In genomic region chr17:88885526-88885925, GRCm38 (mm10) we compare ENCODE assay signal across 25 mouse cellular contexts.
DNase-seq lines count a peak whose midpoint lies in the region; ATAC-seq lines count a peak whose summit lies in the region.
"Had no signal": no experiment of that assay in that cellular context is flagged by ENCODE, and none has a peak within 500 bp of the region (broad histone marks: within the 10 kb centered on the region; RNA-seq: fewer than 3 reads in every experiment).

No protein-coding gene starts in this region.

- no peak overlapping the region for H3K4me2 ChIP-seq in midbrain, embryonic 11.5 days
- no peak overlapping the region for H3K4me2 ChIP-seq in midbrain, embryonic 16.5 days (ENCODE audit: low read length)
- H3K4me2 ChIP-seq: embryonic facial prominence, embryonic 12.5 days; embryonic facial prominence, embryonic 15.5 days; heart, embryonic 13.5 days; hindbrain, embryonic 15.5 days had no signal

- no peaks in the 10 kb centered on the region for H3K4me1 ChIP-seq in midbrain, embryonic 11.5 days (ENCODE audit: control insufficient read depth, insufficient read depth, low read length)
- no peaks in the 10 kb centered on the region for H3K4me1 ChIP-seq in midbrain, embryonic 16.5 days (ENCODE audit: control insufficient read depth, insufficient read depth, low read length)
- H3K4me1 ChIP-seq: embryonic facial prominence, embryonic 12.5 days; embryonic facial prominence, embryonic 15.5 days; heart, embryonic 10.5 days; hindbrain, embryonic 15.5 days had no signal

- H3K36me3 ChIP-seq in midbrain, embryonic 11.5 days (ENCODE audit: control insufficient read depth, insufficient read depth, low read length): no peaks in the 10 kb centered on the region
- no peaks in the 10 kb centered on the region for H3K36me3 ChIP-seq in midbrain, embryonic 16.5 days (ENCODE audit: control insufficient read depth, insufficient read depth, low read length)
- H3K36me3 ChIP-seq: embryonic facial prominence, embryonic 12.5 days; embryonic facial prominence, embryonic 15.5 days; heart, embryonic 10.5 days; heart, embryonic 13.5 days; hindbrain, embryonic 15.5 days had no signal

- H3K27me3 ChIP-seq in midbrain, embryonic 11.5 days (ENCODE audit: control insufficient read depth, insufficient read depth, low read length): no peaks in the 10 kb centered on the region
- H3K27me3 ChIP-seq in midbrain, embryonic 16.5 days (ENCODE audit: control insufficient read depth, insufficient read depth, low read depth, low read length): no peaks in the 10 kb centered on the region
- H3K27me3 ChIP-seq: embryonic facial prominence, embryonic 12.5 days; embryonic facial prominence, embryonic 15.5 days; heart, embryonic 13.5 days; hindbrain, embryonic 15.5 days; Patski had no signal

- no peak for ATAC-seq in midbrain, embryonic 11.5 days (ENCODE audit: low FRiP score)
- ATAC-seq in midbrain, embryonic 16.5 days: no peak
- ATAC-seq: forebrain, embryonic 14.5 days; forebrain, postnatal 0 days; intestine, postnatal 0 days; Patski had no signal

- H3K4me3 ChIP-seq in midbrain, embryonic 11.5 days (ENCODE audit: low read depth, low read length): no peak overlapping the region
- H3K4me3 ChIP-seq in midbrain, embryonic 16.5 days (ENCODE audit: low read depth, low read length): no peak overlapping the region
- H3K4me3 ChIP-seq: embryonic facial prominence, embryonic 12.5 days; embryonic facial prominence, embryonic 15.5 days; gastrocnemius, adult 2 months; heart, embryonic 10.5 days; heart, embryonic 13.5 days; hindbrain, embryonic 15.5 days had no signal

- 79% methylated on average over 3 of the region's 3 CpGs for WGBS in midbrain, embryonic 11.5 days
- WGBS in midbrain, embryonic 16.5 days: 91% methylated on average over 3 of the region's 3 CpGs

- no peak overlapping the region for H3K27ac ChIP-seq in midbrain, embryonic 11.5 days (ENCODE audit: low read depth, low read length)
- no peak overlapping the region for H3K27ac ChIP-seq in midbrain, embryonic 16.5 days (ENCODE audit: low read length)
- H3K27ac ChIP-seq: embryonic facial prominence, embryonic 12.5 days; embryonic facial prominence, embryonic 15.5 days; gastrocnemius, adult 2 months; heart, embryonic 10.5 days; heart, embryonic 13.5 days; hindbrain, embryonic 15.5 days had no signal

- no peaks in the 10 kb centered on the region for H3K9me3 ChIP-seq in midbrain, embryonic 11.5 days (ENCODE audit: control insufficient read depth, low read length)
- no peaks in the 10 kb centered on the region for H3K9me3 ChIP-seq in midbrain, embryonic 16.5 days (replicated peaks; ENCODE audit: control insufficient read depth, low read length, poor library complexity, severe bottlenecking)
- H3K9me3 ChIP-seq: embryonic facial prominence, embryonic 12.5 days; embryonic facial prominence, embryonic 15.5 days; heart, embryonic 10.5 days; heart, embryonic 13.5 days; hindbrain, embryonic 15.5 days had no signal

- DNase-seq in adrenal gland, postnatal 10 days: peak; percentile 6
- no peak for DNase-seq in adrenal gland, adult 8-10 months
- peak; percentile 53 for DNase-seq in midbrain, embryonic 11.5 days (ENCODE audit: low spot score, missing footprints)
- DNase-seq in 416B (ENCODE audit: low read depth): peak; percentile 62
- no peak for DNase-seq in spleen, postnatal 10 days (ENCODE audit: low spot score in 2 of 2)
- DNase-seq: cerebellum, adult 11 months; cerebellum, adult 2 months; cerebellum, adult 9-11 months; cerebellum, postnatal 25 days; forebrain, postnatal 0 days; gastrocnemius, adult 2 months; gastrocnemius, postnatal 14 days; heart, adult 18-20 months; heart, postnatal 14 days; heart, postnatal 4 days; kidney, adult 2 months had no signal

- H3K9ac ChIP-seq in midbrain, embryonic 11.5 days (ENCODE audit: low read length): no peak overlapping the region
- H3K9ac ChIP-seq in midbrain, embryonic 16.5 days (ENCODE audit: low read depth, low read length): no peak overlapping the region
- H3K9ac ChIP-seq: embryonic facial prominence, embryonic 12.5 days; embryonic facial prominence, embryonic 15.5 days; forebrain, postnatal 0 days; heart, embryonic 13.5 days; hindbrain, embryonic 15.5 days had no signal

Comparison
In these comparisons a context has a peak if more than half of its experiments do, and no peak if none do; other contexts are left out.
1. DNase-seq: peak in adrenal gland, postnatal 10 days (single experiment), midbrain, embryonic 11.5 days (single experiment) and 416B (single experiment); none in adrenal gland, adult 8-10 months (single experiment) and spleen, postnatal 10 days (0 of 2).